Mouse (Mus musculus): Measurements from ENCODE around the gene Wtap.
"Not testable (repeated sequence)": the region's sequence is repeated elsewhere in the genome, so short reads cannot be mapped to it uniquely, and the experiment has no call there.

Gene Wtap

DNA sequence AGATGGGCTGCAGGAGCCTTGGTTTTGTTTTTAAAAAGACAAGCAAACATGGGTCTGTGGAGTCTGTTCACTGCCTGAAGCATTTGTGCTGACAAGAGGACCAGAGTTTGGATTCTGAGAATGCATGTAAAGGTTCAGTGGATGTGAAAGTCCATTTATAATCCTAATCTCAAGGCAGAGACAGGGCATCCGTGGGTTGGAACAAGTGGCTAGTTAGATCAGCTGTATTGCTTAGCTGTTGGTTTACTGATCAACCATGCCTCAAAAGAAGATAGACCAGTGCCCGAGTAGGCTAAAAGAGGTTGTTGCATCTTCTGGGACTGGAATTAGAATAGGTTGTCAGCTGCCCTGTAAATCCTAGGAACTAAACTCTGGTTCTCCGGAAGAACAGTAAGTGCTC lies 30.5 kb downstream of the Wtap start:
- DNase-seq (ENCODE audit: low spot score in 2 of 2): no peak

DNA sequence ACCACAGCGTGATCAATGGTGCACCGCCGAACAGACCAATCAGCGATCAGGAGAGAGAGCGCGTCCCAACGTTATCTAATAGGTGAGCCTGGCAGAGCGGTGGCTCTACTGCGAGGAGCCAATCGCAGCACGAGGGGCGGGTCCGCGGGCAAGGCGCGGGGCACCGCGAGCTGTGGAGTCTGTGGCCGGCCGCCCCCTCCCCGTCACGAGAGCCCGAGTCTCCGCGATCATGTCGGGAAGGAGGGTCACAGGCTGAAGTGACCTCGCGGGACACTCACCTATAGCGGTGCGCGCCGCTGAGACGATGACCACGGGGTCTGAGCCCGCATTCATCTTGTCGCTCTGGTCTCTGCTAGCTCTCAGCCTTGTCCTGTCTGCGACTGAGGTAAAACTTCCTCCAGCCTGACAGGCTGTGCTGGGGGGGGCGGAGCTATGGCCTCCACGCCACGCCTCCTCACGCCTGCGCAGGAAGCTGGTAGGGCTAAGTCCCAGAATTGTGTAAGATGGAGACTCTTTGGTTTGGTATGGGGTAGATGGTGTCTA lies 33.6 kb downstream of the Wtap start, which contains the start of gene Acat2:
TSS of gene Acat2 (minus strand) at position 417 of the 543 bp plus-strand sequence.
- DNase-seq (ENCODE audit: low spot score in 2 of 2): peak; percentile 93 to 95

DNA sequence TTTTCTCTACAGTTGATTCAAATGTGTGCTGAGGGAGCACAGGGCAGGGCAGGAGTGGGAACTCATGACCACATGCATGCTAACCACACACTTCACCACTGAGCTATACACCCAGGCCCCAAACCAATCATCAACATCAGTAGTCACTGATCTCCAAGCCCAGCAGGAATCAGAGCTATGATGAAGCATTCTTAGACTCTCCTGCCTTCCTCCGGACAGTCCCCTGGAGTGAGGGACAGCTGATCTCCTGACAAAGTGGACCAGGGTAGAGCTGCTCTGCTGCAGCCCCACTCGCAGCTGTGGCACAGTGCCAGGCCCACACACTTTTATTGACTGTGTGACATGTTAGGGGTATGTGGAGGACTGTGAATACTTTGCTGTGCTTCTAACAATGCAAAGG lies 34.6 kb downstream of the Wtap start:
- not testable (repeated sequence) for DNase-seq (ENCODE audit: low spot score in 2 of 2)

GRCm38 (mm10) chr17:12956664-12957063 lies 37.3 kb downstream of the Wtap start:
- DNase-seq (ENCODE audit: low spot score in 2 of 2): no peak

- DNase-seq (ENCODE audit: low spot score in 2 of 2): no peak
These were observed 44.3 kb downstream of the Wtap start for GRCm38 (mm10) chr17:12949669-12950068.

DNA sequence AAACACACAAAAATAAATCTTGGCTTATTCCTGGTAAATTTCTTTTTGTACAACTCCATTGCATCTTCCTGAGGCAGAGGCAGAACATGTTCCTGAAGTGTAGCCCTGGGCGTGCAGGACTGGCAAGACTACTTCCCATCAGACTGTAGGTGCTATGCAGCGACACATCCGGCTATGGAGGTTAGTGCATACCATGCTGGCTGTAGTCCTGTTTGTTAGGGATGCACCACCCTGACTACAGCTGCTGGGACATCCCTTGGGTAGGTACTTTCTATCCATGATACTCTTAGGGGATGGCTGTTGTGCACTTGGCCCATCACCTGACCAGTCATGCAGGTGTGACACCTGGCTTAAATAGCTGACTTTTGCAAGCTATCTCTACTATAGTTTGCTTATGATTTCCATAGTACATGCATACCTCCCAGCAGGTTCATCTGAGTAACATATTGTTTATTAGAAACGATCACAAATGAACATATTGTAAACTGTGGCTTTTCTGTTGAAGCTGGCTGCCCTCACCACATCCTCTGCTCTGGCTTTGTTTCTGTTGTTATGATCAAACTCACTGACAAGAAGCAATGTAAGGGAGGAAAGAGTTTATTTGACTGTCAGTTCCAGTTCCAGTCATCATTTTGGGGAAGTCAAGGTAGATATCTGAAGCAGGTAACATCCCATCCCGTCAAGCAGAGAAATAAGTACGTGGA lies 51.4 kb downstream of the Wtap start:
- no peak for DNase-seq (ENCODE audit: low spot score in 2 of 2)

- no peak for DNase-seq (ENCODE audit: low spot score in 2 of 2)
These were observed 52.3 kb downstream of the Wtap start for GRCm38 (mm10) chr17:12941543-12942260.

- DNase-seq (ENCODE audit: low spot score in 2 of 2): no peak
These were observed 53.7 kb downstream of the Wtap start, which contains the start of gene Acat3 for GRCm38 (mm10) chr17:12940151-12940805. Gene Acat3 (minus strand): TSS chr17:12940600.

- DNase-seq (ENCODE audit: low spot score in 2 of 2): not testable (repeated sequence)
These were observed 54.4 kb downstream of the Wtap start for GRCm38 (mm10) chr17:12939377-12940148.

- DNase-seq (ENCODE audit: low spot score in 2 of 2): no peak
These were observed 55.9 kb downstream of the Wtap start for GRCm38 (mm10) chr17:12938077-12938476.

DNA sequence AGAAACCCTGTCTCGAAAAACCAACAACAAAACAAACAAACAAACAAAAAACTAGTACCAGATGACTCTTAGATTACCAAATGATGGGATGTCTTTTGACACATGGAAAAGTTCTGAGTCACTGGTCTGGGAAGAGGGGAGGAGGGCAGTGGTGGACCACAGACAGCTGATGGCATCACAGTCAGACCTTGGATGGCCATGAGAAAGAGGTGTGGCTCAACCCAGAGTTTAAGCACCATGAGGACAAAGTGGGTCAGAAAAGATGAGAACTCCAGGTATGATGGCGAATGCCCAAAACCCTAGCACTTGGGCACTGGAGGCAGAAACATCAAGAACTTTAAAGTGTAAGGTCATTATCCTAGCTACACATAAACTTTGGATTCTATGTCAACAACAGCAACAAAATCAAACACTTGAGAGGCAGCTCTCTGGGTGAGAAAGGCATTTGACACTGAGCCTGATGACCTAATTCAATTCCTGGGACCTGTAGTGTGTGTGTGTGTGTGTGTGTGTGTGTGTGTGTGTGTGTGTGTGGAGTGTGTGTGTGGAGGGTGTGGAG lies 56.5 kb downstream of the Wtap start:
- DNase-seq (ENCODE audit: low spot score in 2 of 2): no peak

DNA sequence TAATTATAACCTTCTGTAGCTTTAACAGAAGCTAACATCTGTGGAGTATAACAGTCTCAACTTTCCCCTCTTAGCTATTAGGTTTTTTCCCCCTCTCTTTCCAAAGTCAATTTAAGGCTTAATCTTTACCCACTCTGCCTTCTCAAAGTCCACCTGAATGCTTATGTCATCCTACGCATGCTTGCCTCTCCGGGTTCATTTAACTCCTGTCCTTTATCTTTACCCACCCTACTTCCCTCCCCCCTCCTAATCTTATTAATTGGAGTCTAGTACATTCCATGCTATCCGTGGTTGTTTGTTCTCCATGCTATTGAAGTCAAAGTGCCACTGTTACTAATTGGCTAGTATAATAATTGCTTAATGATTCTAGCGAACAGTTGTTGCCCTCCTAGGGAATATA lies 58.2 kb downstream of the Wtap start:
- DNase-seq (ENCODE audit: low spot score in 2 of 2): no peak

- not testable (repeated sequence) for DNase-seq (ENCODE audit: low spot score in 2 of 2)
These were observed 62.4 kb downstream of the Wtap start for GRCm38 (mm10) chr17:12931576-12931975.

DNA sequence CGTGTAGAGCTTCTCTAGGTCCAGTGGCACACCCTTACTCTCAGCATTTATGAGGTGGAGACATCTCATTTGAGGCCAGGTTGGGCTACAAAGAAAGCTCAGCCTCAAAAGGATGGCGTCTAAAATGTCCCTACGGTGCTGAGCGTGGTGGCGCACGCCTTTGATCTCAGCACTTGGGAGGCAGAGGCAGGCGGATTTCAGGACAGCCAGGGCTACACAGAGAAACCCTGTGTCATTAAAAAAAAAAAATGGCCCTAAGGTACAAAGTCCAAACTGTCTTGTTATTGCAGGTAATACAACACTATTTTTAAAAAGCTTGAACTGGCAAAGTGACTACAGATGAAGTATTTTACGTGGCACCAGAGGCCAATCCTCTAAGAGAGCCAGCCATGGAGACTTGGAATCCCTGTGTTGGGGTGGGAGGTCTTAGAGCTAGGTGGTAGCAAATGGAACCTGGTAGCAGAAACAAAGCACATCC lies 68.2 kb downstream of the Wtap start:
- DNase-seq (ENCODE audit: low spot score in 2 of 2): no peak

DNA sequence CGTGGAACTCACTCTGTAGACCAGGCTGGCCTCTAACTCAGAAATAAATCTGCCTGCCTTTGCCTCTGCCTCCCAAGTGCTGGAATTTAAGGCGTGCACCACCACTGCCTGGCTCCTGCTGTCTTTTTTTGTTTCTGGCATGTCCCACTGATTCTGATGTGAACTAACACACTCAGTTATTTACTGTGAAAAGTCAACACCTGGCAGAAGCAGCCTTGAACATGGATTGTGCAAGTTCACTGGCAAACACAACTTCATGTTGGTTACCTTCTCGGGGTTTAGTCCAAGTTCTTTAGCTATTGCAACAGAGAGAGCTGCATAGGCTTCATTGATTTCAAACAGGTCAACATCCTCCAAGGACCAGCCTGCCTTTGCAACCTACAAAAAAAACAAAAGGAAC lies 69.0 kb downstream of the Wtap start:
- no peak for DNase-seq (ENCODE audit: low spot score in 2 of 2)

DNA sequence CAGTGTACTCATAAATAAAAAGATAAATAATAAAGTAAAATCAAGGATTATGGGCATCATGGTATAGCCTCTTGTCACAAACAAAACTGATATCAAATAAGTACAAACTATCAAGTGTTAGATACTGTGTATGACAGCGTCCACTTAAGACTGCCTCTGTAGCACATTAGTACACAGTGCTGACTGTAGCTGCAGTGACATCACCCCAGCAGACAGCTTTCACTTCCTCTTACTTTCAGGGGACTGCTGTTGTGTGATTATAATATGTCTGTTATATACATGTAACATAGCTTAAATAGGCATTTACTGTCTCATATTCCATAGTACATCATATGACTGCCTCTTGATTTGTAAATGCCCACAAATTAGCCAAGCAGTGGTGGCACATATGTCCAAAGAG lies 72.9 kb downstream of the Wtap start:
- DNase-seq (ENCODE audit: low spot score in 2 of 2): no peak

All from frontal cortex, postnatal 10 days (tissue).